Mouse (Mus musculus): Measurements from ENCODE around the gene Dok4. TPM values are rescaled to one million over a fixed set of nuclear protein-coding genes. Genes with fewer than 3 reads are reported as not detected.
A peak's percentile ranks its signal among the peaks of the same experiment; 100 is the strongest.

Gene Dok4
- 10 to 100 TPM; 17.5 to 21.4 TPM for total RNA-seq (2021)

GRCm38 (mm10) chr8:94876197-94876730 lies at the start of gene Dok4:
Dok4 (minus strand) TSS chr8:94876330.
- peak; percentile 64 for DNase-seq (ENCODE audit: low spot score)
- intact Hi-C loops (cut with DNase I) = no loop called here

GRCm38 (mm10) chr8:94923405-94923804 lies 47.3 kb upstream of the Dok4 start, which contains the start of gene Adgrg5:
Adgrg5 (plus strand) TSS chr8:94923694.
- no peak for DNase-seq (ENCODE audit: low spot score)
- intact Hi-C loops (cut with DNase I) = no loop called here

- intact Hi-C loops (cut with DNase I) = no loop called here
- no peak for DNase-seq (ENCODE audit: low spot score)
Observed at GRCm38 (mm10) chr8:94922602-94923001, 46.5 kb upstream of the Dok4 start.

- DNase-seq (ENCODE audit: low spot score) = no peak
- intact Hi-C loops (cut with DNase I) = no loop called here
Observed at GRCm38 (mm10) chr8:94922176-94922575, 46.0 kb upstream of the Dok4 start.

- DNase-seq (ENCODE audit: low spot score) = no peak
- intact Hi-C loops (cut with DNase I) = no loop called here
Observed at GRCm38 (mm10) chr8:94919256-94919655, 43.1 kb upstream of the Dok4 start.

GRCm38 (mm10) chr8:94917851-94918495 lies 41.8 kb upstream of the Dok4 start, which contains the start of gene Ccdc102a:
Ccdc102a (minus strand) TSS chr8:94918098.
- intact Hi-C loops (cut with DNase I) = no loop called here
- peak; percentile 53 for DNase-seq (ENCODE audit: low spot score)

GRCm38 (mm10) chr8:94917352-94917751 lies 41.2 kb upstream of the Dok4 start:
- intact Hi-C loops (cut with DNase I) = no loop called here
- DNase-seq (ENCODE audit: low spot score) = peak; percentile 95

- no peak for DNase-seq (ENCODE audit: low spot score)
- intact Hi-C loops (cut with DNase I) = no loop called here
Observed at GRCm38 (mm10) chr8:94916960-94917324, 40.8 kb upstream of the Dok4 start.

GRCm38 (mm10) chr8:94916311-94916959 lies 40.3 kb upstream of the Dok4 start:
- no peak for DNase-seq (ENCODE audit: low spot score)
- intact Hi-C loops (cut with DNase I) = no loop called here

GRCm38 (mm10) chr8:94914701-94915101 lies 38.6 kb upstream of the Dok4 start:
- intact Hi-C loops (cut with DNase I) = no loop called here
- no peak for DNase-seq (ENCODE audit: low spot score)

- DNase-seq (ENCODE audit: low spot score) = no peak
- intact Hi-C loops (cut with DNase I) = no loop called here
Observed at GRCm38 (mm10) chr8:94914256-94914655, 38.1 kb upstream of the Dok4 start.

GRCm38 (mm10) chr8:94913061-94913660 lies 37.0 kb upstream of the Dok4 start:
- intact Hi-C loops (cut with DNase I) = no loop called here
- DNase-seq (ENCODE audit: low spot score) = no peak

- intact Hi-C loops (cut with DNase I) = loop anchor here (1.0 to 5.0 kb wide), 4 partner anchors 35 to 202 kb away; no protein-coding TSS in a partner anchor
Observed at GRCm38 (mm10) chr8:94908847-94909246, 32.7 kb upstream of the Dok4 start.

GRCm38 (mm10) chr8:94907591-94908300 lies 31.6 kb upstream of the Dok4 start:
- intact Hi-C loops (cut with DNase I) = loop anchor here (2.0 to 5.0 kb wide), 3 partner anchors 85 to 200 kb away; no protein-coding TSS in a partner anchor
- no peak for DNase-seq (ENCODE audit: low spot score)

More at GRCm38 (mm10) chr8:94908847-94909246, 32.7 kb upstream of the Dok4 start:
- peak; percentile 63 for DNase-seq (ENCODE audit: low spot score)

GRCm38 (mm10) chr8:94904450-94905175 lies 28.5 kb upstream of the Dok4 start:
- peak; percentile 83 for DNase-seq (ENCODE audit: low spot score)
- intact Hi-C loops (cut with DNase I) = loop anchor here (1.0 to 5.0 kb wide), 2 partner anchors 33 to 197 kb away; no protein-coding TSS in a partner anchor

GRCm38 (mm10) chr8:94903709-94904108 lies 27.6 kb upstream of the Dok4 start:
- intact Hi-C loops (cut with DNase I) = no loop called here
- no peak for DNase-seq (ENCODE audit: low spot score)

GRCm38 (mm10) chr8:94901031-94901430 lies 24.9 kb upstream of the Dok4 start:
- intact Hi-C loops (cut with DNase I) = no loop called here
- no peak for DNase-seq (ENCODE audit: low spot score)

- no peak for DNase-seq (ENCODE audit: low spot score)
- intact Hi-C loops (cut with DNase I) = no loop called here
Observed at GRCm38 (mm10) chr8:94900617-94901016, 24.5 kb upstream of the Dok4 start.

- intact Hi-C loops (cut with DNase I) = no loop called here
- no peak for DNase-seq (ENCODE audit: low spot score)
Observed at GRCm38 (mm10) chr8:94899262-94899661, 23.1 kb upstream of the Dok4 start.
